Mouse (Mus musculus) hindbrain, embryonic 11.5 days (tissue): ENCODE data around the gene Tepsin. TPM values are rescaled to one million over a fixed set of nuclear protein-coding genes. Genes with fewer than 3 reads are reported as not detected.

Experiments used
- ATAC-seq: fragments of 200-750 bp; cut with Nextera tagmentation; 2 replicates; pipeline ENCODE4 v1.8.0; 2017; ENCODE audit warnings: mild to moderate bottlenecking, moderate TSS enrichment, moderate library complexity; ENCODE audit not compliant: low FRiP score
- DNase-seq: peaks from one replicate; pipeline ENCODE4 v3.0.0-alpha.2; 2015; ENCODE audit warnings: low spot score
- H3K27ac ChIP-seq: fragments of 300-500 bp; sonication (generic); 2 replicates; pipeline ENCODE4 v1.5.1; 2014; ENCODE audit warnings: mild to moderate bottlenecking, low read depth, low read length
- H3K27me3 ChIP-seq: fragments of 300-500 bp; sonication (generic); 2 replicates; pipeline ENCODE4 v1.6.1; 2014; ENCODE audit warnings: mild to moderate bottlenecking, low read length, moderate library complexity, mixed read lengths; ENCODE audit not compliant: control insufficient read depth, insufficient read depth
- H3K36me3 ChIP-seq: fragments of 300-500 bp; sonication (generic); 2 replicates; pipeline ENCODE4 v1.6.1; 2014; ENCODE audit warnings: mild to moderate bottlenecking, low read length, moderate library complexity, mixed read lengths; ENCODE audit not compliant: control insufficient read depth, insufficient read depth
- H3K4me1 ChIP-seq: fragments of 300-500 bp; sonication (generic); replicated peaks from 2 replicates; pipeline ENCODE4 v1.6.1; 2014; ENCODE audit warnings: low read length, mixed read lengths; ENCODE audit not compliant: control insufficient read depth, insufficient read depth
- H3K4me2 ChIP-seq: fragments of 300-500 bp; sonication (generic); replicated peaks from 2 replicates; pipeline ENCODE4 v1.6.1; 2014; ENCODE audit warnings: mild to moderate bottlenecking, low read depth, low read length
- H3K4me3 ChIP-seq: fragments of 300-500 bp; sonication (generic); 2 replicates; pipeline ENCODE4 v1.5.1; 2014; ENCODE audit warnings: low read depth, low read length
- H3K9ac ChIP-seq: fragments of 300-500 bp; sonication (generic); 2 replicates; pipeline ENCODE4 v1.6.1; 2014; ENCODE audit warnings: low read depth, low read length
- H3K9me3 ChIP-seq: fragments of 300-500 bp; sonication (generic); 2 replicates; pipeline ENCODE4 v1.6.1; 2016; ENCODE audit warnings: low read length; ENCODE audit not compliant: control insufficient read depth
- WGBS: fragments of 180-500 bp; shearing (Covaris S2); extraction: QIAGEN DNeasy Blood & Tissue Kit; methylation state at CpG from one replicate; pipeline ENCODE4 v1.1.7; 2014; 5-methylcytosine and 5-hydroxymethylcytosine counted together
- polyA plus RNA-seq: library from polyadenylated mRNA; unstranded; fragments of >200 nt; fragmentation: Nextera tagmentation; extraction: Ambion mirVana; gene quantifications from 2 replicates; pipeline ENCODE4 v1.2.1, GENCODE M21; 2014

The Tepsin gene
- polyA plus RNA-seq, 1 experiment from 2014 or later = 17.6 TPM

- ATAC-seq = 0 out of 2 replicates have a peak, but pooled peaks have one; percentile 25
- peaks cover 15% of the 10 kb centered on the region for H3K4me1 ChIP-seq
- WGBS = 2% methylated on average over 14 of the region's 23 CpGs
Measured at GRCm38 (mm10) chr11:120048252-120048556, 50.3 kb downstream of the Tepsin start.

GRCm38 (mm10) chr11:120047531-120048251, 50.8 kb downstream of the Tepsin start:
- Histone ChIP-seq H3K9me3 (no peaks in the 10 kb centered on the region), H3K4me2 (peak overlapping the region; percentile 98), H3K36me3 (no peaks in the 10 kb centered on the region), H3K27ac (no peak overlapping the region), H3K4me3 (peak overlapping the region; percentile 65), H3K4me1 (peaks cover 15% of the 10 kb centered on the region), H3K9ac (peak overlapping the region; percentile 80), H3K27me3 (peaks cover 26% of the 10 kb centered on the region)
- ATAC-seq (0 out of 2 replicates have a peak, but pooled peaks have one; percentile 27), DNase-seq (peak; percentile 61)
- WGBS = 10% methylated on average over 23 of the region's 23 CpGs

More at GRCm38 (mm10) chr11:120048252-120048556, 50.3 kb downstream of the Tepsin start:
- Histone ChIP-seq H3K27me3 (peaks cover 26% of the 10 kb centered on the region), H3K9me3 (no peaks in the 10 kb centered on the region), H3K4me3 (peak overlapping the region; percentile 3), H3K4me2 (peak overlapping the region; percentile 98), H3K27ac (no peak overlapping the region), H3K9ac (peak overlapping the region; percentile 20; the same call in 1 of the 2 replicates), H3K36me3 (no peaks in the 10 kb centered on the region)
- peak; percentile 76 for DNase-seq

DNA sequence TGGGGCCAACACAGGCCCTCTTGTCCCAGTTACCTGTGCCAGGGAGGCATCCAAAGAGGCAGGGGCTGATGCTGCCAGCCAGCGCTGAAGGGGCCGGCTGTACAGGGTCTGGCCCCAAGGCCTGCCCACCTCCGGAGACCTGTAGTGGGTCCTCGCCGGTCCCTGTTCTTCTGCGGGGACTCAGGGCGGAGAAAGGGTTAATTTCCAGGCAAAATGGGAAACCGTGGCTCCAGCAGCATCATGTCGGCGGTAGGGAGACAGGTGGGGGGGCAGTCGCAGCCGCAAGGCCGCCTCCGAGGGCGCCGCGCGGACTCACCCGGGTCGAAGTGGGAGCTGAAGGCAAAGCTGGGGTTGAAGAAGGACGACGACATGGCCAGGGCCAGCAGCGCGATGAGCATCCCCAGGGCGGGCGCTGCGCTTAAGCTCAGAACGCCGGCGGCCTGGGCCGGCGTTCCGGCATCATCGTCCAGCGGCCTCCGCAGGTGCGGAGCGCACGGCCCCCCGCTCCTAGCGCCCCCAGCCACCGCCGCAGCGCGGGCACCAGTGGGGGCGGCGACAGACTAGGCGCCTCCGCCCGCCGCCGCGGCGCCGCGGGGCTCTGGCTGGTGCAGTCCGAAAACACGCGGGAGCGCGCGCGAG, 51.9 kb downstream of the Tepsin start, which contains the start of gene Aatk:
Aatk (minus strand) TSS at position 615 of the 639 bp plus-strand sequence.
- H3K4me2 ChIP-seq = peak within 1 kb of the TSS; percentile 98
- peak; percentile 18; the same call in 1 of the 2 replicates for ATAC-seq
- H3K27me3 ChIP-seq = peaks cover 26% of the 10 kb centered on the region
- peak; percentile 68 for DNase-seq
- H3K4me1 ChIP-seq = peaks cover 15% of the 10 kb centered on the region
- H3K9me3 ChIP-seq = no peaks in the 10 kb centered on the region
- no peaks in the 10 kb centered on the region for H3K36me3 ChIP-seq
- peak within 1 kb of the TSS; percentile 80 for H3K9ac ChIP-seq
- peak within 1 kb of the TSS; percentile 62 for H3K27ac ChIP-seq
- H3K4me3 ChIP-seq = peak within 1 kb of the TSS; percentile 65
- WGBS = under 1% methylated on average over 54 of the region's 63 CpGs

DNA sequence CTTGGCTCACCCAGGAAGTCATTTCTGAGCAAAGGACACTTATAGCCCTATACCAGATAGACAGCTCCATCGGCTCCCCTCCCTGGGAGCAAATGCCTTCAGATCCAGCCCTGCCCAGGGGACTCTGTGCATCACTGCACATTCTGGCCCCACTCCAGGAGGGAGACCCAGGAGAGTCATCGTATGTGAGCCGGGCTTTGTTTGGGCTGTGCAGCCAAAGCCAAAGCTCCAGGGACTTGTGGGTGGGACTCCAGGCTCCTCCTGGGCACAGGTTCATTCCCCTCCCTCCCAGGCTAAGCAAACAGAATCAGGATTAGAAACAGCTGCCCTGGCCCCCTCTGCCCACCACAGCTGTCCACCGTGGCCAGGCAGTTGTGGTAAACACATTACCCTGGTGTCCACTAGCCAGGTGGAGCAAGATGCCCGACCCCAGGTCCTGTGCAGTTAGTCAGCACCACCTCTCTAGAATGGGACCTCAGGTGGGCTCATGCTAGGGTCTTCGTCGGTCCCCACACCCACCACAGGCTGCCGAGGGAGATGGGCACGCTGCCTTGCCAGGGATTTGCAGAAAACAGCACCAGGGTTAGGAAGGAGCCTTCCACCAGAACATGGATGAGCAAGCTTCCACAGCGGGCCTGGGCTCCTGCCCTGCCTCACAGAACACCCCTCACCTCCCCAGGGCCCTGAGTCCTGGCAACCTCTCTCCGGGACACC, 52.5 kb downstream of the Tepsin start:
- Histone ChIP-seq H3K9me3 (no peaks in the 10 kb centered on the region), H3K4me2 (peak overlapping the region; percentile 98), H3K27me3 (peaks cover 26% of the 10 kb centered on the region), H3K27ac (peak overlapping the region; percentile 62), H3K9ac (peak overlapping the region; percentile 80), H3K4me3 (peak overlapping the region; percentile 65), H3K36me3 (no peaks in the 10 kb centered on the region), H3K4me1 (peaks cover 15% of the 10 kb centered on the region)
- WGBS = 61% methylated on average over 11 of the region's 11 CpGs
- ATAC-seq (no peak), DNase-seq (no peak)

DNA sequence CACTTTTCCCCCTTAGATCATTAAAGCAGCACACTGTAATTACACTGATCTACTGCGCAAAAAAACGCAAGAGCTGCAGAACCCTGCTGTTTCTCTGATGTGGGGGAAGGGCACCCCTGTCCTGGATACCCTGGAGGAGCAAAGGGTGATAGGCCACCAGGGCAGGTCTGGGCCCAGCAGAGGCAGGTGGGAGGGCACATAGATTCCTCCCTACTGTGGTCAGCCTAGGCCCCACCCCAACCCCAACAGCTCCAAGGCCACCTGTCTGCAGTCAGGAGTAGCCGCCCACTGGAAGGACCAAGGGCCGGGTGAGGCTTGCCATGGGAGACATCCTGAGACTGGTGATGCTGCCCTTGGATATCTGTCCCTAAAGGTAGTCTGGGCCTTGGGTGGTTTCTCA, 53.2 kb downstream of the Tepsin start:
- 57% methylated on average over 4 of the region's 4 CpGs for WGBS

DNA sequence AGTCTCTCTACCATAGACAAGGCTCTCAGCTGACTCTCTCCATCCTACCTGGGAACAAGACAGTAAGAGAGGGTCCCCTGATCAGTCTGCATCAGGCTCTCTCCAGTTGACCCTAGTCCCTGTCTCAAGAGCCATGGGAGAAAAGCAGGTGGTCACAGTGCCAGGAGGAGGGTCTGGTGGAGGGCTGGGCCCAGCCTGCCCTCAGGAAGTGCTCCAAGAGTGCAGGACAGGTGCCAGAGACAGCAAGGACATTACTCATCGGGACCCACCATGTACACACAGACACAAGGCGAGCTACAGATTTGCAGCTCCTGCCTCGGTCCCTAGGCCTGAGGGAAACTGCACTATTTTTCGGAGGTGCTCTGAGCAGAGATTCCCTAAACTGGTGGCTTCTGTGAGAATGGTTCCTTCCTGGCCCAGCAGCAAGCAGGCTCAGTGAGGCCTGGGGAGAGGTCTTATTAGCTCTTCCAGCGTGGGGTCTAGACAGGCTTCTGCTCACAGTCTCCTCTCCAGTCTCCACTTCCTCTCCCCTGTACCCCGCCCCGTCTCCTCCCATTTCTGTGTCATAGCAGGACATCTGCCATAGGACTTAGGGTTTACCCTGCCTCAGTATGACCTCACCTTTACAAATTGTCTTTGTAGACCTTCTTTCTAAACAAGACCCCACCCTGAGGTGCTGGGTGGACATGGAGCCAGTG, 56.2 kb downstream of the Tepsin start:
- Histone ChIP-seq H3K4me3 (no peak overlapping the region), H3K9me3 (no peaks in the 10 kb centered on the region), H3K9ac (no peak overlapping the region), H3K4me2 (no peak overlapping the region), H3K36me3 (no peaks in the 10 kb centered on the region), H3K27ac (no peak overlapping the region), H3K4me1 (peaks cover 6% of the 10 kb centered on the region), H3K27me3 (peaks cover 8% of the 10 kb centered on the region)
- no peak for DNase-seq
- ATAC-seq = no peak
- 74% methylated on average over 7 of the region's 7 CpGs for WGBS

More for the DNA sequence above, 53.2 kb downstream of the Tepsin start:
- peaks cover 15% of the 10 kb centered on the region for H3K4me1 ChIP-seq
- no peaks in the 10 kb centered on the region for H3K9me3 ChIP-seq
- no peak overlapping the region for H3K4me3 ChIP-seq
- no peak overlapping the region for H3K4me2 ChIP-seq
- no peaks in the 10 kb centered on the region for H3K36me3 ChIP-seq
- no peak for DNase-seq
- ATAC-seq = no peak
- no peak overlapping the region for H3K27ac ChIP-seq
- H3K9ac ChIP-seq = no peak overlapping the region
- peaks cover 26% of the 10 kb centered on the region for H3K27me3 ChIP-seq

DNA sequence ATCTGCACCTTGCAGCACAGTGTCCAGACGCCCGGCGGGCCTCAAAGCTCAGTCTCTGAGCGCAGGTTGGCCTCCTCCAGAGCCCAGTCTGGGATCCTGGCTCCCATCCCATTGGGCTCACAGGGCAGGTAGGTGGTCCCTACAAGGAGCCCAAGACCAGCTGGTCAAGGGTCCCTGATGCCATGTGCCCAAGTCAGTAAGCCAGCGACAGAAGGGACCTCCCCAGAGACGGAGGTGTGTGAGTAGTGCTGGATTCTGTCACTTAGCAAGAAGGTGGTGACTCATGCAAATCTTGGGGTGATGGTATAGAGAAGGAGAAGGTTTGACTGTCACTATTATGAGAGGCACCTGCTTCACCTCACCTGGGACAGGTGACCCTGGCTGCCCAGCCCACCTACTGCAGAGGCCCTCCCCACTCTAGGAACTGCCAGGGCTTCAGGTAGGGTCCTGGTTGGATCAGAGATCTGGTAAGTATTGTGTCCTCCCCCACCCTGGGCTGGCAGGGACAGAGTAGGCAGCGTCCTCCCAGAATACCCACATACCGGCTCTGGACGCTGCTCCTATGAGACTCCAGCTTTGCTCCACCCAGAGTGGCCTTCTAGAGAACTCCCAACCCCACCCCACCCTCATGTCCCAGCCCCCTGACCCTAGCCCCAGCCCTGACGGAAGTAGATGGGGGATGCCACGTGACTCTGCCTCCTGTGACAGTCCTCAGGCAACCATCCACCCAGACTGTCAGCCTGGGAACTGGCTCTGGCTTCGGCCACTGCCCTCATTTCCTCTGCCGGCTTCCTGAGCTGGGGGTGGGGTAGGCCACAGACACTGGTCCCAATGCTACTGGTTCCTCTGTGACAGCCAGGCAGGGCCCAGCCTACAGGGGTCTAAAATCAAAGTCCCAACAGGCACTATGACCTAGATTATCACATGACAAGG, 57.1 kb downstream of the Tepsin start:
- DNase-seq (no peak), ATAC-seq (no peak)
- no peaks in the 10 kb centered on the region for H3K36me3 ChIP-seq
- no peak overlapping the region for H3K4me3 ChIP-seq
- no peak overlapping the region for H3K9ac ChIP-seq
- H3K4me1 ChIP-seq = peaks cover 4% of the 10 kb centered on the region
- H3K27ac ChIP-seq = no peak overlapping the region
- WGBS = 74% methylated on average over 13 of the region's 13 CpGs
- no peaks in the 10 kb centered on the region for H3K9me3 ChIP-seq
- peaks cover 8% of the 10 kb centered on the region for H3K27me3 ChIP-seq
- no peak overlapping the region for H3K4me2 ChIP-seq
